Mouse (Mus musculus): ENCODE data around the gene Gm21887. TPM values are rescaled to one million over a fixed set of nuclear protein-coding genes. Genes with fewer than 3 reads are reported as not detected.
A peak's percentile ranks its signal among the peaks of the same experiment; 100 is the strongest.
"Not testable (repeated sequence)": the region's sequence is repeated elsewhere in the genome, so short reads cannot be mapped to it uniquely, and the experiment has no call there.

Gene Gm21887
- polyA plus RNA-seq, 1 experiment from 2014 or later = 306 TPM

- not testable (repeated sequence) for ATAC-seq (replicated peaks; ENCODE audit: low FRiP score); H3K4me1 ChIP-seq (replicated peaks; ENCODE audit: control insufficient read depth, insufficient read depth, low read length); H3K4me2 ChIP-seq; H3K4me3 ChIP-seq (ENCODE audit: low read depth, low read length); H3K36me3 ChIP-seq (ENCODE audit: control insufficient read depth, insufficient read depth, low read length); H3K9ac ChIP-seq (ENCODE audit: low read depth, low read length); H3K27ac ChIP-seq (ENCODE audit: low read depth, low read length)
- WGBS = 29% methylated on average over 13 of the region's 13 CpGs
- DNase-seq (ENCODE audit: low spot score) = peak; percentile 19
- Histone ChIP-seq H3K27me3 (replicated peaks; ENCODE audit: control insufficient read depth, insufficient read depth, low read length) (peaks cover 18% of the 10 kb centered on the region), H3K9me3 (ENCODE audit: control insufficient read depth, low read length) (peaks cover 36% of the 10 kb centered on the region)
These were observed 4.3 kb upstream of the Gm21887 start for GRCm38 (mm10) chrX:170005194-170005593.

- not testable (repeated sequence) for H3K9ac ChIP-seq (ENCODE audit: low read depth, low read length)
- H3K9me3 ChIP-seq (ENCODE audit: control insufficient read depth, low read length) = peaks cover 39% of the 10 kb centered on the region
- 49% methylated on average over 1 of the region's 1 CpGs for WGBS
These were observed 3.7 kb upstream of the Gm21887 start for GRCm38 (mm10) chrX:170005695-170006297.

GRCm38 (mm10) chrX:170006694-170007247 is 2.7 kb upstream of the Gm21887 start:
- Histone ChIP-seq H3K9me3 (ENCODE audit: control insufficient read depth, low read length) (peaks cover 42% of the 10 kb centered on the region), H3K27me3 (replicated peaks; ENCODE audit: control insufficient read depth, insufficient read depth, low read length) (peaks cover 14% of the 10 kb centered on the region), H3K36me3 (ENCODE audit: control insufficient read depth, insufficient read depth, low read length) (peaks cover 15% of the 10 kb centered on the region)
- not testable (repeated sequence) for H3K4me2 ChIP-seq; ATAC-seq (replicated peaks; ENCODE audit: low FRiP score); H3K4me3 ChIP-seq (ENCODE audit: low read depth, low read length); H3K4me1 ChIP-seq (replicated peaks; ENCODE audit: control insufficient read depth, insufficient read depth, low read length); H3K9ac ChIP-seq (ENCODE audit: low read depth, low read length); H3K27ac ChIP-seq (ENCODE audit: low read depth, low read length)
- WGBS = 50% methylated on average over 3 of the region's 3 CpGs
- peak; percentile 34 for DNase-seq (ENCODE audit: low spot score)

More at GRCm38 (mm10) chrX:170005695-170006297, 3.7 kb upstream of the Gm21887 start:
- DNase-seq (ENCODE audit: low spot score); H3K36me3 ChIP-seq (ENCODE audit: control insufficient read depth, insufficient read depth, low read length); ATAC-seq (replicated peaks; ENCODE audit: low FRiP score); H3K4me2 ChIP-seq; H3K4me1 ChIP-seq (replicated peaks; ENCODE audit: control insufficient read depth, insufficient read depth, low read length); H3K4me3 ChIP-seq (ENCODE audit: low read depth, low read length); H3K27ac ChIP-seq (ENCODE audit: low read depth, low read length): not testable (repeated sequence)
- H3K27me3 ChIP-seq (replicated peaks; ENCODE audit: control insufficient read depth, insufficient read depth, low read length) = peaks cover 17% of the 10 kb centered on the region

GRCm38 (mm10) chrX:170007375-170008178 is 1.9 kb upstream of the Gm21887 start:
- H3K4me1 ChIP-seq (replicated peaks; ENCODE audit: control insufficient read depth, insufficient read depth, low read length); H3K27ac ChIP-seq (ENCODE audit: low read depth, low read length); H3K4me3 ChIP-seq (ENCODE audit: low read depth, low read length); H3K9ac ChIP-seq (ENCODE audit: low read depth, low read length); ATAC-seq (replicated peaks; ENCODE audit: low FRiP score); H3K4me2 ChIP-seq: not testable (repeated sequence)
- H3K36me3 ChIP-seq (ENCODE audit: control insufficient read depth, insufficient read depth, low read length) = peaks cover 15% of the 10 kb centered on the region
- peaks cover 14% of the 10 kb centered on the region for H3K27me3 ChIP-seq (replicated peaks; ENCODE audit: control insufficient read depth, insufficient read depth, low read length)
- H3K9me3 ChIP-seq (ENCODE audit: control insufficient read depth, low read length) = peaks cover 42% of the 10 kb centered on the region
- peak; percentile 34 for DNase-seq (ENCODE audit: low spot score)
- WGBS = 45% methylated on average over 2 of the region's 2 CpGs

GRCm38 (mm10) chrX:170008179-170008467 is 1.3 kb upstream of the Gm21887 start:
- Histone ChIP-seq H3K36me3 (ENCODE audit: control insufficient read depth, insufficient read depth, low read length) (peaks cover 15% of the 10 kb centered on the region), H3K27me3 (replicated peaks; ENCODE audit: control insufficient read depth, insufficient read depth, low read length) (peaks cover 14% of the 10 kb centered on the region), H3K9me3 (ENCODE audit: control insufficient read depth, low read length) (peaks cover 42% of the 10 kb centered on the region)
- not testable (repeated sequence) for H3K27ac ChIP-seq (ENCODE audit: low read depth, low read length); H3K4me1 ChIP-seq (replicated peaks; ENCODE audit: control insufficient read depth, insufficient read depth, low read length); H3K4me2 ChIP-seq; H3K9ac ChIP-seq (ENCODE audit: low read depth, low read length); H3K4me3 ChIP-seq (ENCODE audit: low read depth, low read length); ATAC-seq (replicated peaks; ENCODE audit: low FRiP score)
- DNase-seq (ENCODE audit: low spot score) = peak; percentile 29

GRCm38 (mm10) chrX:170008584-170008983 is 875 bp upstream of the Gm21887 start:
- H3K9me3 ChIP-seq (ENCODE audit: control insufficient read depth, low read length) = peaks cover 42% of the 10 kb centered on the region
- peaks cover 15% of the 10 kb centered on the region for H3K36me3 ChIP-seq (ENCODE audit: control insufficient read depth, insufficient read depth, low read length)
- not testable (repeated sequence) for H3K27ac ChIP-seq (ENCODE audit: low read depth, low read length); ATAC-seq (replicated peaks; ENCODE audit: low FRiP score); H3K4me2 ChIP-seq; H3K4me1 ChIP-seq (replicated peaks; ENCODE audit: control insufficient read depth, insufficient read depth, low read length); H3K4me3 ChIP-seq (ENCODE audit: low read depth, low read length); H3K9ac ChIP-seq (ENCODE audit: low read depth, low read length)
- peaks cover 14% of the 10 kb centered on the region for H3K27me3 ChIP-seq (replicated peaks; ENCODE audit: control insufficient read depth, insufficient read depth, low read length)
- DNase-seq (ENCODE audit: low spot score) = peak; percentile 31
- 44% methylated on average over 3 of the region's 3 CpGs for WGBS

- H3K4me2 ChIP-seq; H3K27me3 ChIP-seq (replicated peaks; ENCODE audit: control insufficient read depth, insufficient read depth, low read length); H3K4me1 ChIP-seq (replicated peaks; ENCODE audit: control insufficient read depth, insufficient read depth, low read length); DNase-seq (ENCODE audit: low spot score): not testable (repeated sequence)
- WGBS = 56% methylated on average over 25 of the region's 25 CpGs
- Histone ChIP-seq H3K9ac (ENCODE audit: low read depth, low read length) (peak overlapping the region; percentile 82), H3K9me3 (ENCODE audit: control insufficient read depth, low read length) (peaks cover 37% of the 10 kb centered on the region), H3K4me3 (ENCODE audit: low read depth, low read length) (peak overlapping the region; percentile 63), H3K36me3 (ENCODE audit: control insufficient read depth, insufficient read depth, low read length) (peaks cover 19% of the 10 kb centered on the region), H3K27ac (ENCODE audit: low read depth, low read length) (peak overlapping the region; percentile 81)
- peak; percentile 95 for ATAC-seq (replicated peaks; ENCODE audit: low FRiP score)
These were observed 352 bp downstream of the Gm21887 start for GRCm38 (mm10) chrX:170009801-170010221.

- peak; percentile 85 for DNase-seq (ENCODE audit: low spot score)
- peak overlapping the region; percentile 19 for H3K27ac ChIP-seq (ENCODE audit: low read depth, low read length)
- H3K27me3 ChIP-seq (replicated peaks; ENCODE audit: control insufficient read depth, insufficient read depth, low read length); H3K4me1 ChIP-seq (replicated peaks; ENCODE audit: control insufficient read depth, insufficient read depth, low read length): not testable (repeated sequence)
- H3K9ac ChIP-seq (ENCODE audit: low read depth, low read length) = peak overlapping the region; percentile 71
- H3K36me3 ChIP-seq (ENCODE audit: control insufficient read depth, insufficient read depth, low read length) = peaks cover 19% of the 10 kb centered on the region
- H3K4me3 ChIP-seq (ENCODE audit: low read depth, low read length) = peak overlapping the region; percentile 55
- peak overlapping the region; percentile 62 for H3K4me2 ChIP-seq
- ATAC-seq (replicated peaks; ENCODE audit: low FRiP score) = peak; percentile 25
- 82% methylated on average over 97 of the region's 97 CpGs for WGBS
- H3K9me3 ChIP-seq (ENCODE audit: control insufficient read depth, low read length) = peaks cover 35% of the 10 kb centered on the region
These were observed 1.4 kb downstream of the Gm21887 start for GRCm38 (mm10) chrX:170010581-170011528.
